Mouse (Mus musculus): ENCODE data around the gene Abhd6.

DNA sequence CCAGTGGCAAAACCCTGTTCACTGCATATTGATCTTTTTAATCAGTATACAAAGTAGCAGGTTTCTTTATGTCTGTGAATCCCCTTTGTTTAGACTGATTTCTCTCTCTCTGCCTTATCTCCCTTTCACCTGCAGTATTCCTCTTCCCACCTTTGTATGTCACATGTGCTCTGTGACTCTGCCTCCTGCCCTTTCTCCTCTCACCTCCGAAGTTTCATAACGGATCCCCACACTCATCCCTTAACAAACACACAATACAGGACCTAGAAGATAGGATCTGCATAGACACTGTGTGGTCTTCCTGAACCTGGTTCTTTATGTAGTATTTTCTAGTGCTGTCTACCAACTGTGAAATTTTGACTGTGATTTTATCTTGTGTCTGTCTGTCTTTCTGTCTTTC lies 8.6 kb downstream of the Abhd6 start:
- TF ChIP-seq CTCF (conservative IDR thresholded peaks at IDR 0.05; ENCODE audit: low read length) (no peak), POU5F1 (IDR thresholded peaks at IDR 0.05; ENCODE audit: borderline replicate concordance, low read length) (no peak), NANOG (IDR thresholded peaks at IDR 0.05; ENCODE audit: borderline replicate concordance, low read length) (no peak)
